Mouse (Mus musculus): ENCODE results near the gene Slc38a10.

Gene Slc38a10

GRCm38 (mm10) chr11:120064006-120064667 is 87.0 kb downstream of the Slc38a10 start:
- no peak for DNase-seq (ENCODE audit: inconsistent age in 2 of 2, low spot score in 1 of 2)

- no peak for DNase-seq (ENCODE audit: inconsistent age in 2 of 2, low spot score in 1 of 2)
Observed at GRCm38 (mm10) chr11:120063326-120063725, 87.8 kb downstream of the Slc38a10 start.

GRCm38 (mm10) chr11:120060634-120061033 is 90.5 kb downstream of the Slc38a10 start:
- peak in 1 of 2 experiments; percentile 43 for DNase-seq (ENCODE audit: inconsistent age in 2 of 2, low spot score in 1 of 2)

- no peak for DNase-seq (ENCODE audit: inconsistent age in 2 of 2, low spot score in 1 of 2)
Observed at GRCm38 (mm10) chr11:120055953-120056732, 95.0 kb downstream of the Slc38a10 start.

Measured in adrenal gland, adult (tissue).